Mouse (Mus musculus) heart, embryonic 16.5 days (tissue): Measurements from ENCODE around the gene Igdcc3. TPM values are rescaled to one million over a fixed set of nuclear protein-coding genes. Genes with fewer than 3 reads are reported as not detected.

Experiments used
- ATAC-seq: fragments of 200-750 bp; cut with Nextera tagmentation; replicated peaks from 2 replicates; pipeline ENCODE4 v1.8.0; 2017; ENCODE audit warnings: moderate number of reproducible peaks; ENCODE audit not compliant: insufficient read depth, low FRiP score; ENCODE audit errors: extremely low read depth
- H3K27ac ChIP-seq: fragments of 300-500 bp; sonication (generic); 2 replicates; pipeline ENCODE4 v1.5.1; 2014; ENCODE audit warnings: mild to moderate bottlenecking, low read length, control low read depth, moderate library complexity
- H3K27me3 ChIP-seq: fragments of 300-500 bp; sonication (generic); 2 replicates; pipeline ENCODE4 v1.6.1; 2014; ENCODE audit warnings: low read length, mixed read lengths; ENCODE audit not compliant: control insufficient read depth, insufficient read depth
- H3K36me3 ChIP-seq: fragments of 300-500 bp; sonication (generic); 2 replicates; pipeline ENCODE4 v1.6.1; 2014; ENCODE audit not compliant: control insufficient read depth, insufficient read depth
- H3K4me1 ChIP-seq: fragments of 300-500 bp; sonication (generic); 2 replicates; pipeline ENCODE4 v1.6.1; 2014; ENCODE audit warnings: low read length, mixed read lengths; ENCODE audit not compliant: control insufficient read depth, insufficient read depth
- H3K4me2 ChIP-seq: fragments of 300-500 bp; sonication (generic); 2 replicates; pipeline ENCODE4 v1.6.1; 2014; ENCODE audit warnings: low read depth, mild to moderate bottlenecking, control low read depth, low read length
- H3K4me3 ChIP-seq: fragments of 300-500 bp; sonication (generic); 2 replicates; pipeline ENCODE4 v1.5.1; 2014; ENCODE audit warnings: mild to moderate bottlenecking, control low read depth, low read length
- H3K9ac ChIP-seq: fragments of 300-500 bp; sonication (generic); 2 replicates; pipeline ENCODE4 v1.6.1; 2014; ENCODE audit warnings: low read length, control low read depth
- H3K9me3 ChIP-seq: fragments of 300-500 bp; sonication (generic); replicated peaks from 2 replicates; pipeline ENCODE4 v1.6.1; 2016; ENCODE audit warnings: low read length; ENCODE audit not compliant: control insufficient read depth
- WGBS: fragments of 180-500 bp; shearing (Covaris S2); extraction: QIAGEN DNeasy Blood & Tissue Kit; methylation state at CpG from one replicate; pipeline ENCODE4 v1.1.7; 2014; 5-methylcytosine and 5-hydroxymethylcytosine counted together
- polyA plus RNA-seq: library from polyadenylated mRNA; unstranded; fragments of >200 nt; fragmentation: Nextera tagmentation; extraction: Ambion mirVana; gene quantifications from 2 replicates; pipeline ENCODE4 v1.2.1, GENCODE M21; 2015

Gene Igdcc3
- polyA plus RNA-seq, 1 experiment from 2014 or later, result 0.17 TPM

DNA sequence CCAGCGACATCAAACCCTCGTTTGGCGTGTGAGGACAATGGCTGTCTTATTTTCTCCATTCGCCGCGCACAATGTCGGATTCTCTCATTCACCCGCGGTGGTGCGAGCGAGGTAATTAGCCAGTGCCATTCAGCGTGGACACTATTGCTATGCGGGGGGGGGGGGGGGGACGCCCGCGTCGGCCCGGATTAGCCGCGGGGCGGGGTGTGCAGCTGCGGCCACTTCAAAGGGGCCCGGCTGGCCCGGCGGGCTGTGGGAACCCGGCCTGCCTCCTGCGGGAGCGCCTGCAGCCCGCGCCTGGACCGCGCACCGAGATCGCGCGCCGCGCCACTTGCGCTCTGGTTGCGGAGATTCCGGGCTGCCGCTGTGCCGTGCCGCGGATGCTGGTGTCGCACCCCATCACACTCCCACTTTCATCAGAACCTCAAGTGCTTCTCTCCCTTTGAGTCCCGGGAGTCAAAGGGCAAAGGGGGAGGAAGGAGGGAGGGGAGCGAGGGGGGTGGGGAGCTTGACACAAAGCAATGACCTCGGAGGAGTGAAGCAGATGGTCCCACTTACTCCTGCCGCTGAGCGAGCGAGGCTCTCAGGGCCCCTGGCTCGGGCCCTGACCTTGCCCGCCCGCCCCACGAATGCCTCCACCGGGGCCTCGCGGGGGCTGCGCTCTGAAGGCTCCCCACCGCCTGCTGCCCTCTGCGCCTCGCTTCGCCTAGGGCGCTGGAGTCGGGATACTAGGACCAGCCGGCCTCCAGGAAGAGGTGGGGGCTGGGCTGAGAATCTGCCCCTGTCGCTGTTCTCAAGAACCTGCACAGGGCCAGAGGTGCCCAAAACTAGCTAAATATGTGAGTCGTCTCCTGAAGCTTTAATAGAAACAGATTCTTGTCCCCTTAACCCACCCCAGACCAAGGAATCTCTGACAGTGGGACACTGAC, 22.0 kb downstream of the Igdcc3 start:
- peaks cover 6% of the 10 kb centered on the region; the same call in 1 of the 2 replicates for H3K4me1 ChIP-seq
- H3K27ac ChIP-seq, result no peak overlapping the region
- no peaks in the 10 kb centered on the region for H3K36me3 ChIP-seq
- peak overlapping the region; percentile 60 for H3K9ac ChIP-seq
- peak overlapping the region; percentile 93 for H3K4me2 ChIP-seq
- H3K27me3 ChIP-seq, result peaks cover 42% of the 10 kb centered on the region
- WGBS, result under 1% methylated on average over 58 of the region's 69 CpGs
- peak overlapping the region; percentile 57 for H3K4me3 ChIP-seq
- ATAC-seq, result no peak; the same call in 1 of the 2 replicates
- peaks cover 3% of the 10 kb centered on the region; the same call in 1 of the 2 replicates for H3K9me3 ChIP-seq

DNA sequence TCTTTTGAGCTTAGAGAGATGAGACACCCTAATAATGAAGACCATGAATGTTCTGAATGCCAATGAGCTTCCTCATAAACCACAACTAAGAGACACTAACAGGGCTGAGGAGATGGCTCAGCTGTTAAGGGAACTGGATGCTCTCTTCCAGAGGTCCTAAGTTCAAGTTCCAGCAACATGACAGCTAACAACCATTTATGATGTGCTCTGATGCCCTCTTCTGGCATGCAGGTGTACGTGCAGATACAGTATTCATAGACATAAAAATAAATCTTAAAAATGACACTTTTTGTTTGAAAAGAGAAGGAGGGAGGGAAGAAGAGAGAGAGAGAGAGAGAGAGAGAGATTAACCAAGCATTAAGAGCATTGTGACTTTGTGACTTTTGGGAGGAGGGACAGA, 23.9 kb downstream of the Igdcc3 start:
- no peak overlapping the region for H3K4me3 ChIP-seq
- WGBS, result 18% methylated on average over 1 of the region's 1 CpGs
- H3K9me3 ChIP-seq, result peaks cover 3% of the 10 kb centered on the region; the same call in 1 of the 2 replicates
- H3K4me2 ChIP-seq, result no peak overlapping the region
- H3K9ac ChIP-seq, result no peak overlapping the region
- no peak overlapping the region for H3K27ac ChIP-seq
- peaks cover 6% of the 10 kb centered on the region; the same call in 1 of the 2 replicates for H3K4me1 ChIP-seq
- peaks cover 39% of the 10 kb centered on the region for H3K27me3 ChIP-seq
- H3K36me3 ChIP-seq, result no peaks in the 10 kb centered on the region
- ATAC-seq, result no peak

DNA sequence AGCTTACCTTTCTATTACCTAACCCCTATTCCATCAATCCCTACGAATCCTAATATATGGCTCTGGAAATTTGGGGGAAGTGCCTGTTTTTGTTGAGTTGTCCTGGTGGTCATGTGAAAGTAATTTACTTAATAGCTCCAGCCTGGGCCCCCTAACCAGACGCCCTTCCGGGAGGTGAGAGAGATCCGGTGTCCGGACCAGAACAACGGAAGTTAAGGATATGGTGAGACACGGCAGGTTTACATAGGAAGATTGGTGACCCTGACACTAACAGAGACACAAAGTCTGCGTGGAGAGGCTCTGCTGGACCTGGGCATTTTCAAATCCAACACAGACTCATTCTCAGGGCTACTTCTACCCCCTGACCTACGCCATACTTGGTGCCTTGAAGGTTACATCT, 25.4 kb downstream of the Igdcc3 start:
- no peaks in the 10 kb centered on the region for H3K36me3 ChIP-seq
- H3K9me3 ChIP-seq, result peaks cover 3% of the 10 kb centered on the region; the same call in 1 of the 2 replicates
- no peak overlapping the region for H3K4me2 ChIP-seq
- 61% methylated on average over 9 of the region's 9 CpGs for WGBS
- no peak for ATAC-seq
- no peak overlapping the region for H3K4me3 ChIP-seq
- peaks cover 30% of the 10 kb centered on the region for H3K27me3 ChIP-seq
- H3K9ac ChIP-seq, result no peak overlapping the region
- no peak overlapping the region for H3K27ac ChIP-seq
- H3K4me1 ChIP-seq, result peaks cover 6% of the 10 kb centered on the region; the same call in 1 of the 2 replicates

DNA sequence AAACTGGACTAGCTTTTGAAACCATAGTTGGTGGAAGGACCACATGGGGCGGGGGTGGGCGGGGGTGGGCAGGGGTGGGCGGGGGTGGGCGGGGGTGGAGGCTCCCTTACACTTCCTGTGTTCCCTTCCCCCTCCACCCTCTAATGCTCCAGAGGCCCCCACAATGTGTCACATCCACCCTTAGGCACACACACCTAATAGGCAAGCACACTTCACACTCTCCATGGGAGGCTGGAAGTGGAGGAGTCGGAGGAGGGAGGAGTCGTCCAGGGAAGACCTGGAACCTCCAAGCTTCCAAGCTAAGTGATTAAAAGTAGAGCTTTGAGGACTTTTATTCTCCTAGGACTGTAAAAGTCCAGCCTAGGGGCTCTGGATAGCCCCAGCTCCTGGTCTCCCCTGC, 27.5 kb downstream of the Igdcc3 start:
- Histone ChIP-seq H3K9me3 (peaks cover 3% of the 10 kb centered on the region; the same call in 1 of the 2 replicates), H3K36me3 (no peaks in the 10 kb centered on the region), H3K4me1 (no peaks in the 10 kb centered on the region), H3K4me2 (no peak overlapping the region), H3K27me3 (peaks cover 10% of the 10 kb centered on the region), H3K4me3 (no peak overlapping the region), H3K27ac (no peak overlapping the region), H3K9ac (no peak overlapping the region)
- 55% methylated on average over 6 of the region's 6 CpGs for WGBS
- ATAC-seq, result no peak

DNA sequence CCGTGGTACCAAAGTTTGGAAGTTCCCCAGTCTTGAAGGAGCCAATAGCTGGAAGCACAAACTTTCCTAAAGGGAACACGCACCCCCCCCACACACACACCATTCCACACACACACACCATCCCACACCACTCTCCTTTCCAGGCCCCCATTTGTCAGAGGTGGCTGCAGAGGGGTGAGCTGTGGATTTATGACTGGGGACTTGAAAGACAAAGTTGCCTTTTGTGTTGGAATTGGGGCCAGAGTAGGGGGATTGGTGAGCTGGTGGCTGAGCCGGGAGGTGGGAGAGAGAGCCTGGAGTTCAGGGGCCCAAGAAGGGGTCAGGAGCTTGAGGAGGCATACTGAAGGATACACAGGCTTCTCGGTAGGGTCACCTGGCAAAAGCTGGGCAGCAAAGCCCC, 28.0 kb downstream of the Igdcc3 start:
- no peaks in the 10 kb centered on the region for H3K36me3 ChIP-seq
- no peak overlapping the region for H3K27ac ChIP-seq
- no peak overlapping the region for H3K4me2 ChIP-seq
- no peak overlapping the region for H3K4me3 ChIP-seq
- ATAC-seq, result no peak
- 55% methylated on average over 4 of the region's 4 CpGs for WGBS
- H3K9ac ChIP-seq, result no peak overlapping the region
- peaks cover 3% of the 10 kb centered on the region; the same call in 1 of the 2 replicates for H3K9me3 ChIP-seq
- H3K27me3 ChIP-seq, result peaks cover 6% of the 10 kb centered on the region
- no peaks in the 10 kb centered on the region for H3K4me1 ChIP-seq

DNA sequence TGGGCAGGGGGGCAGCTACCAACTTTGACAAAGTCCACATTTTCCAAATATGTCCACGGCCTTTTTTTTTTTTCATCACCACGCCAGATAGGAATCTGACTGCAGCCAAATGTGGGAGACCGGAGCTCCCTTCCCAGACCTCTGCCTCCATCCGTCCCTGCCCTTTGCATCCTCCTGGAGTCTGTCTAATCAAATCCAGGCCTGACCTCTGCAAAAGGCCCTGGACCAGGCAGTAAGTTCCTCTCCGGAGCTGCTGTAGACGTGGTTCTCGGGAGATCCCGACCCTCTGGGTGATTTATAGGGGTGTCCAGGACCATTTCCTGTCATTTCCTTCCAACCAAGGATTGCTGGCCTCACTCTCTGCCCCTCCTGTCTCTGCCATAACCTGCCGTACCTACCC, 31.7 kb downstream of the Igdcc3 start:
- Histone ChIP-seq H3K27me3 (no peaks in the 10 kb centered on the region), H3K9me3 (no peaks in the 10 kb centered on the region), H3K4me2 (no peak overlapping the region), H3K36me3 (no peaks in the 10 kb centered on the region), H3K27ac (no peak overlapping the region), H3K4me3 (no peak overlapping the region), H3K4me1 (no peaks in the 10 kb centered on the region), H3K9ac (no peak overlapping the region)
- WGBS, result 60% methylated on average over 9 of the region's 9 CpGs
- ATAC-seq, result no peak

DNA sequence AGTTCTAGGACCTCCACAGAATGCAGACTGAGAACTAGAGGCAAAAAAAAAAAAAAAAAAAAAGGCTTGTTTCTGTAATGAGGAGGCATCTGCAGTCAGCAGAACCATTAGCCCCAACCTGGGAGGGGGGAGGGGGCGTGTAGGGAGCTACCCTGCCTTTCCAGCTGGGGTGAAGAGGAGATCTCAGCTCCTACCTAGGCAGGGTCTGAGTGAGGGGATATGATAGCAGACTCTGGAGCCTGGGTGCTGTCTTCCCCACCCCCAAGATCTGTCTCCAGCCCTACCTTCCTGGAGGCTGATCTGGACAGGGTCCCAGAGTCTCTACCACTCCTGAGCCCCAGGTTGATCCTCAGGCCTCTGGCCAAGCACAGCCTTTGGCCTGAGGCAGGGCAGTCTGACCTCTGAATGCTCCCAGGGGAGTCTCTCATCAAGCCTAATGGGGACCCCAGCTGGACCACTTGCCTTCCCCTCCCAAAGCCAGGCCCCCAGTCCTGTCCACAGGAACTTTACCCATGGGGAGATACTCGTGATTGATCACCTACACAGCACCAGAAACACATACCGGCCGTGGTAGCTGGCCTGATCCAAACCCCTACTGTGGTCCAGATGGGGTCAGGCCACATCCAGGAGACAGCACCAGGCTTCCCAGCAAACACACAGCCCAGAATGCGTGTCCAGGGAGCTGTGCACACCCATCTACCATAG, 34.4 kb downstream of the Igdcc3 start:
- H3K4me3 ChIP-seq, result no peak overlapping the region
- H3K27me3 ChIP-seq, result 0 out of 2 replicates have a peak, but pooled peaks cover 1% of the 10 kb centered on the region
- 58% methylated on average over 5 of the region's 5 CpGs for WGBS
- H3K4me2 ChIP-seq, result no peak overlapping the region
- no peak for ATAC-seq
- H3K9ac ChIP-seq, result no peak overlapping the region
- H3K9me3 ChIP-seq, result no peaks in the 10 kb centered on the region
- no peaks in the 10 kb centered on the region for H3K36me3 ChIP-seq
- peaks cover 9% of the 10 kb centered on the region; the same call in 1 of the 2 replicates for H3K4me1 ChIP-seq
- no peak overlapping the region for H3K27ac ChIP-seq

DNA sequence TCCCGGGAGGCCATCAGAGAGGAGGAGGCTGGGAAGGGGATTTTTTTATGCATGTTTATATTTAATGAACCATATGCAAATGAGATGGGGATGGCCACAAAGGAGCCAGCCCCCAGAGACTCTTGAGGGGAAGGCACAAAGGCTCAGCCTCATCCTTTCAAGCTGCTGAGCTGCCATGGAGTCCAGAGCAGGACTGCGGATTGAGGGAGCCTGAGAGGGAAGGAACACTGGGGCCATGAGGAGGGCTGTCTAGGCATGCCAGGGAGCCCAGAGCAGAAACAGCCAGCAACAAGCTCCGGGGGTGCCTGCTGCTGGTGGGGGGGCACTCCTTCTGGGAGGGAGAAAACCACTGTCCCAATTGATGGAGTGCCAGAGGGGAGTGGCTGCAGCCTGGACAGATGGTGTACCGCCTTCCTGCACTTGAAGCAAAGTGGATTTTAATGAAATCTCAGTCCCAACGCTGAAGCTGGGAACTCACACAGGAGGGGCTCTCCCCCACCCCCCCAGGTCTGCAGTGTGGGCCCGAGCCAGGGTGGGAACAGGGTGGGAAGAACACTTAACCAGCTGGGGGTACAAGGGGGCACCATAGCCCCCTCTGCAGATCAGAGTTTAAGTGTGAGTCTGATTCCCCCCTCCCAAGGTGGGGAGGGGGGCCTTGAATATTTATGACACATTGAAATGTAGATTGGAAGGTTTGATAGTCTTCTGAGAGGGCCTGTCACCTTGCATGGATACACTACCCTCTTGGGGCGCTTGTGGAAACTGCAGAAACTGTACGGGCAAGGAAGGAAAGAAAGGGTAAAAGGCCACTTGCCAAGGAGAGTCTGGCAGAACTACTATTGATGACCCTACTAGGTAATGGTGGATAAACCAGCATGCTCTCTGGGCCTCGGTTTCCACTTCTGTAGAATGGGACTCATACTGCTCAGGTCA, 35.2 kb downstream of the Igdcc3 start:
- Histone ChIP-seq H3K4me1 (peaks cover 9% of the 10 kb centered on the region; the same call in 1 of the 2 replicates), H3K27me3 (0 out of 2 replicates have a peak, but pooled peaks cover 2% of the 10 kb centered on the region), H3K4me2 (no peak overlapping the region), H3K27ac (no peak overlapping the region), H3K4me3 (no peak overlapping the region), H3K9ac (no peak overlapping the region), H3K36me3 (no peaks in the 10 kb centered on the region), H3K9me3 (no peaks in the 10 kb centered on the region)
- WGBS, result 48% methylated on average over 9 of the region's 9 CpGs
- no peak for ATAC-seq
